Mouse (Mus musculus): ENCODE measurements around the gene Olfr1189.
"Not testable (repeated sequence)": the region's sequence is repeated elsewhere in the genome, so short reads cannot be mapped to it uniquely, and the experiment has no call there.

Gene Olfr1189

GRCm38 (mm10) chr2:88586154-88586553, at the start of gene Olfr1189:
Gene Olfr1189 (plus strand): TSS chr2:88586454.
- DNase-seq (ENCODE audit: low spot score) = no peak

GRCm38 (mm10) chr2:88556635-88557034, 29.6 kb upstream of the Olfr1189 start, which contains the start of gene Olfr1188:
Gene Olfr1188 (plus strand): TSS chr2:88556935.
- no peak for DNase-seq (ENCODE audit: low spot score)

- not testable (repeated sequence) for DNase-seq (ENCODE audit: low spot score)
Measured at GRCm38 (mm10) chr2:88572696-88573095, 13.6 kb upstream of the Olfr1189 start.

- not testable (repeated sequence) for DNase-seq (ENCODE audit: low spot score)
Measured at GRCm38 (mm10) chr2:88640242-88640641, 54.0 kb downstream of the Olfr1189 start, which contains the start of gene Olfr1191-ps1. Gene Olfr1191-ps1 (plus strand): TSS chr2:88640542.

Measured in ovary, postnatal 10 days (tissue).